Mouse (Mus musculus) kidney, adult 2 months (tissue): ENCODE measurements around the gene Lin7a. TPM values are rescaled to one million over a fixed set of nuclear protein-coding genes. Genes with fewer than 3 reads are reported as not detected.
A peak's percentile ranks its signal among the peaks of the same experiment; 100 is the strongest.

Experiments used
- DNase-seq: peaks from one replicate; pipeline ENCODE4 v3.0.0; 2021
- H3K27ac ChIP-seq: fragments of 200-500 bp; 2 replicates; pipeline ENCODE4 v1.5.1; 2012; ENCODE audit warnings: low read depth, low read length, control low read depth, inconsistent platforms; ENCODE audit not compliant: insufficient read depth
- H3K27me3 ChIP-seq: fragments of 200-500 bp; replicated peaks from 2 replicates; pipeline ENCODE4 v1.6.1; 2012; ENCODE audit warnings: mild to moderate bottlenecking, moderate library complexity, low read length, inconsistent platforms; ENCODE audit not compliant: control insufficient read depth, insufficient read depth
- H3K36me3 ChIP-seq: fragments of 200-500 bp; 2 replicates; pipeline ENCODE4 v1.6.1; 2012; ENCODE audit warnings: mild to moderate bottlenecking, moderate library complexity, low read length, inconsistent platforms; ENCODE audit not compliant: control insufficient read depth, insufficient read depth
- H3K4me1 ChIP-seq: fragments of 200-500 bp; 2 replicates; pipeline ENCODE4 v1.6.1; 2011; ENCODE audit warnings: low read length; ENCODE audit not compliant: control insufficient read depth, insufficient read depth
- H3K4me3 ChIP-seq: fragments of 200-500 bp; 2 replicates; pipeline ENCODE4 v1.5.1; 2011; ENCODE audit warnings: mild to moderate bottlenecking, low read depth, low read length, control low read depth; ENCODE audit not compliant: insufficient read depth
- CTCF ChIP-seq: fragments of 200-500 bp; conservative IDR thresholded peaks from 2 replicates; pipeline ENCODE4 v1.5.1; 2011; ENCODE audit warnings: low read depth, mild to moderate bottlenecking, control low read depth, low read length, moderate library complexity, mixed read lengths; ENCODE audit not compliant: insufficient read depth, insufficient read length
- POLR2A ChIP-seq: fragments of 200-500 bp; IDR thresholded peaks from one replicate; pipeline ENCODE4 v1.6.1; 2011; ENCODE audit warnings: low read depth, low read length, control low read depth
- WGBS: fragments of 180-500 bp; shearing (Covaris S2); methylation state at CpG from one replicate; pipeline ENCODE4 v1.1.7; 2018; 5-methylcytosine and 5-hydroxymethylcytosine counted together
- polyA plus RNA-seq: library from polyadenylated mRNA; depleted of rRNA; stranded (reverse); fragments of >200 nt; gene quantifications from 2 replicates; pipeline ENCODE4 v1.2.3, GENCODE M21; 2012

The Lin7a gene
- polyA plus RNA-seq, 1 experiment = 1.6 TPM

- WGBS = 84% methylated on average over 4 of the region's 4 CpGs
- no peaks in the 10 kb centered on the region for H3K36me3 ChIP-seq
- DNase-seq = no peak
- no peaks in the 10 kb centered on the region for H3K4me1 ChIP-seq
- no peak overlapping the region for H3K27ac ChIP-seq
- no peak overlapping the region for H3K4me3 ChIP-seq
- H3K27me3 ChIP-seq = no peaks in the 10 kb centered on the region
- TF ChIP-seq CTCF = no peak
- TF ChIP-seq POLR2A = no peak
These were observed 18.1 kb upstream of the Lin7a start for GRCm38 (mm10) chr10:107253191-107253965.

- H3K27ac ChIP-seq = no peak overlapping the region
These were observed 16.8 kb upstream of the Lin7a start for GRCm38 (mm10) chr10:107254656-107255055.

GRCm38 (mm10) chr10:107255351-107256050 is 16.0 kb upstream of the Lin7a start:
- Histone ChIP-seq H3K27me3 (no peaks in the 10 kb centered on the region), H3K27ac (no peak overlapping the region), H3K4me1 (no peaks in the 10 kb centered on the region), H3K36me3 (no peaks in the 10 kb centered on the region), H3K4me3 (no peak overlapping the region)
- no peak for TF ChIP-seq POLR2A
- TF ChIP-seq CTCF = no peak
- WGBS = 84% methylated on average over 6 of the region's 6 CpGs
- DNase-seq = no peak

More at GRCm38 (mm10) chr10:107254656-107255055, 16.8 kb upstream of the Lin7a start:
- Histone ChIP-seq H3K27me3 (no peaks in the 10 kb centered on the region), H3K4me1 (no peaks in the 10 kb centered on the region), H3K36me3 (no peaks in the 10 kb centered on the region), H3K4me3 (no peak overlapping the region)
- TF ChIP-seq POLR2A (no peak), CTCF (no peak)
- DNase-seq = no peak

GRCm38 (mm10) chr10:107256451-107256960 is 15.0 kb upstream of the Lin7a start:
- Histone ChIP-seq H3K4me3 (no peak overlapping the region), H3K27ac (no peak overlapping the region), H3K36me3 (no peaks in the 10 kb centered on the region), H3K27me3 (no peaks in the 10 kb centered on the region), H3K4me1 (no peaks in the 10 kb centered on the region)
- no peak for DNase-seq
- TF ChIP-seq POLR2A (no peak), CTCF (no peak)
- WGBS = 67% methylated on average over 5 of the region's 5 CpGs

GRCm38 (mm10) chr10:107260428-107260827 is 11.1 kb upstream of the Lin7a start:
- Histone ChIP-seq H3K27me3 (no peaks in the 10 kb centered on the region), H3K27ac (no peak overlapping the region), H3K4me3 (no peak overlapping the region), H3K4me1 (no peaks in the 10 kb centered on the region), H3K36me3 (no peaks in the 10 kb centered on the region)
- WGBS = 78% methylated on average over 2 of the region's 2 CpGs
- no peak for DNase-seq
- TF ChIP-seq POLR2A (no peak), CTCF (no peak)

GRCm38 (mm10) chr10:107272131-107272803 is 781 bp downstream of the Lin7a start:
- TF ChIP-seq CTCF (no peak), POLR2A (peak; percentile 28)
- H3K4me3 ChIP-seq = peak overlapping the region; percentile 71
- H3K27ac ChIP-seq = peak overlapping the region; percentile 54
- no peaks in the 10 kb centered on the region for H3K4me1 ChIP-seq
- H3K36me3 ChIP-seq = no peaks in the 10 kb centered on the region
- no peaks in the 10 kb centered on the region for H3K27me3 ChIP-seq
- under 1% methylated on average over 41 of the region's 41 CpGs for WGBS
- DNase-seq = peak; percentile 88

- Histone ChIP-seq H3K4me3 (peak overlapping the region; percentile 71), H3K27ac (peak overlapping the region; percentile 54), H3K4me1 (no peaks in the 10 kb centered on the region), H3K27me3 (no peaks in the 10 kb centered on the region), H3K36me3 (no peaks in the 10 kb centered on the region)
- TF ChIP-seq POLR2A (no peak), CTCF (no peak)
- DNase-seq = no peak
- 8% methylated on average over 11 of the region's 11 CpGs for WGBS
These were observed 1.3 kb downstream of the Lin7a start for GRCm38 (mm10) chr10:107272804-107273145.
